Mouse (Mus musculus): ENCODE data around the gene Psmb2. TPM values are rescaled to one million over a fixed set of nuclear protein-coding genes. Genes with fewer than 3 reads are reported as not detected.

The Psmb2 gene
- total RNA-seq, 4 experiments from 2014 or later, result 84.9 to 112 (median 104) TPM

DNA sequence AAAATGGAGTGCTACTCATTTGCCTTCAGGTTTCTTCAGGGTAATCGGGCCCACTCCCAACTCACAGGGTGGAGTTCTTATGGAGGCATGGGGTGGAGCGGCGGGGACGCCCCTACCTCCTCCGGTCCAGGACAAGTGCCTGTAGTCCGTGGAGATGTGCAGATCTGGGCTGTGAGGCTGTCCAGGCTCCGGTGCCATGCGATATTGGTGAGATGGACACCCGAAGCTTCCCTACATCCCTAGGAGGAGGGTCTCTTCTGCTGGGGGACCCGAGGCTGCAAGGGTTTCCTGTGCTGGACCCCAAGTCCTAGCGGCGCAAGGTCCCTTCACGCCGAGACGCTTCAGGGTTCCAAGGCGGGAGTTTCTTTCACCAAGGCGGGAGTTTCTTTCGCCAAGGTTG is 54.7 kb downstream of the Psmb2 start:
- no peak for DNase-seq (ENCODE audit: low spot score in 2 of 2)

DNA sequence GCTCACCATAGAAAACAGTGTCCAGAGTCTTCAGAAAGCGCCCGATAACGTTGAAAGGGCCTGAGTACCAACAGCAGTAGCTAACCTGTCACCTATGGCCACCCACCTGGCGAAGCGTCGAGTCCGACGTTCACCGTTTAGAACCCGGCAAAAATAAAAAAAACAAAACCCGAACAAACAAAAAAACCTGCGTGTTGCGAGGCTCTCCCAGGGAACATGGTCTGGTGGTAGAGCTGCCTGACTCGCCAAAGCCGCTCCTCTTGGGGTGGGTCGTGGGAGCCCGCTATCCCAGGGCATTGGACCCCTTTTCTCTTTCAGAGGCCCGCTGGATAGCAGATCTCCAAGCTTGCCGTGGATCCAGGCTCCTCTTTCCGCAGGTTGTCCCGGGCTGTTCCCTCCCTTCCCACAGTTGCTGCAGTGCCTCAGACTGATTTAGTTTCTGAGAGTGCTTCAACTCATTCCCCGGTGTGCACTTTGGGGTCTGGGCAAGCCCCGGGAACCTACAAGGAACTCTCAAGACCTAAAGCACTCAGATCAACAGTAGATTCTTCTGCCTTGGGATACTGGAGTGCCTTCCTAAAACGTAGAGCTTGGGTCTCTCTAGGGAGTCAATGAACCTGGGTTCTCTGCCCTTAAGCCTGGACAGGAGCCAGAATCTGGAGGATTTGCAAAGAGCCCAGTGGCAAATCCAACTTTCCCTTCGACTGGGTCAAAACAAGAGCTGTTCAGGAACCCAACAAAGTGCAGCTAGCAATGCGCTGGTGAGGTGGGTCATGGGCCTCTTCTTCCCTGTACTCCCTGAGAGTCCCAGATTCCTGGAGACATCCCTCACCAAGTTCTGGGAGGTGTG is 55.3 kb downstream of the Psmb2 start:
- DNase-seq (ENCODE audit: low spot score in 2 of 2), result no peak

DNA sequence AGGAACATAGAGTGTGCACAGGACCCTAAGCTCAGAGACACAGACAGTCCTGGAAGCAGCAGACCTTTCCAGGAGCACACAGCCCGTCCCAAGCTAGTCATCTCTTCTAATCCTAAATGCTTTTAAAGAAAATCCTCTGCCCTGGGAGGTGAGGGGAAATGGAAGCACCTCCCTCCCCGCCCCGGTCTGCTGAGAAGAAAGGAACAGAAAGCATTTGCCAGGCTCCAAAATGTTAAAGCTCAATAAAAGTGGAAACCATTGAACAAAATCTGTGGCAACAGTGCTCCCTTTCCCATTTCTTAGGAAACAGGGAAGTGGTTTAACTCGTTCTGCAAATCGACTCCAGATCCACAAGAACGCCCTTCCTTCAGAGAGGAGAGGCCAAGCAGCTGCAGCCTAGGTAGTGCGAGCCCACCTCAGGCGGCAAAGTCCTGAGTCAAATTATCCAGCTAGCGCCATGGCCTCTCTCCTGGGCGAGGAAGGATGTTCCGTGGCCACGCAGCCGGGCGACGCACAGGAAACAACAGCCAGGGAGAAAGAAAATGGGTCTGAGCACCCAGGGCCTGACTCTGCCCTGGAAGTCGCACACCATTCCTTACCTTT is 56.7 kb downstream of the Psmb2 start:
- no peak for DNase-seq (ENCODE audit: low spot score in 2 of 2)

GRCm38 (mm10) chr4:126734700-126735381 is 57.4 kb downstream of the Psmb2 start:
- DNase-seq (ENCODE audit: low spot score in 2 of 2), result no peak

- DNase-seq (ENCODE audit: low spot score in 2 of 2), result no peak
These were observed 58.1 kb downstream of the Psmb2 start for GRCm38 (mm10) chr4:126735382-126736000.

DNA sequence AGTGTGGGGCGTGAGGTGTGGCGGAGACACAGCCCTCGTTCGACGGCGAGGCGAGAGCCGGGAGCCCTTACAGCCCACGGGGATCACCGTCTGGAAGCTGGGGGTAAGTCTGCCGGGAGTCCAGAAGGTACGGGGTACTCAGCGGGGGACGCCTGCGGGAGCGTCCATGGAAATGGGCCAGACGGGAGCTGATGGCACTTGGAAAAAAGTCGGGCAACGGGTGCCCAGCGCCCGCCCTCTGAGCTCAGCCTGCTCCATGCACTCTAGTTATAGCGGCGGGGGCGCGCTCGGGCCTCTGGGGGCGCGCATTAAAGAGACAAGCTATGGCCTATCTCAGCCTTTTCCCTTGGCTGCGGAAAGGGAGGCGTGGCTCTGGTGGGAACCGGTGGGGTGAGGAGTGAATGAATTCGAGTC is 58.6 kb downstream of the Psmb2 start, which contains the start of gene Tfap2e:
TSS of gene Tfap2e (minus strand) at position 240 of the 414 bp plus-strand sequence.
- DNase-seq (ENCODE audit: low spot score in 2 of 2), result no peak

DNA sequence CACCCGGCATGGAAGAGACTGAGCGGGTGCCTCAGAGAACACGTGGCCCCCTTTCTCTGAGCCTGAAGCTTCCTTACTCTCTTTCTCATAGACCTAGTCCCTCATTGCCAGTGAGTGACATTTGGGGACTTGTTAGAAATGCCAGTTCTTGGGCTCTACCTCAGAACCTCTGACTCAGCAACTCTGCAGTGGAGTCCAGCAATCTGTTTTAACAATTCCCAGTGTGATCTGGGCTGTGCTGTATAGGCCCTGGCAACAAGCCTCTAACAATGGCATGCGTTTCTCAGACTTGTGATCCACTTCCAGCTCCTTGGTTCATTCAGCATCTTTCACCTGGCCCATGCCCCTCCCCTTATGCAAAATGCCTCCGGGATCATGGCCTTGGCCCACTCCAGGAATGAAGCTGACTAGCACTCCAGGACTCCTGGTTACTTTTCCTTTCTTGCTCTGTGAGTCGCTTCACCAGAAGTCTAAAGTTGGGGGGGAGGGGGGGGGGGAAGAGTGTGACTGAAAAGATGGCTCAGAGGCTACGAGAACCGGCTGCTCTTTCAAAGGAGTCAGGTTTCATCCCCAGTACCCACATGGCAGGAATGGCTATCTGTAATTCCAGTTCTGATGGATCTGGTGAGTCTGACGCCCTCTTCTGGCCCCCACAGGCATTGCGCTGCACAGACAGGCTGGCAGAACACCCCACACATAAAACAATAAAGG is 62.7 kb downstream of the Psmb2 start:
- no peak for DNase-seq (ENCODE audit: low spot score in 2 of 2)

DNA sequence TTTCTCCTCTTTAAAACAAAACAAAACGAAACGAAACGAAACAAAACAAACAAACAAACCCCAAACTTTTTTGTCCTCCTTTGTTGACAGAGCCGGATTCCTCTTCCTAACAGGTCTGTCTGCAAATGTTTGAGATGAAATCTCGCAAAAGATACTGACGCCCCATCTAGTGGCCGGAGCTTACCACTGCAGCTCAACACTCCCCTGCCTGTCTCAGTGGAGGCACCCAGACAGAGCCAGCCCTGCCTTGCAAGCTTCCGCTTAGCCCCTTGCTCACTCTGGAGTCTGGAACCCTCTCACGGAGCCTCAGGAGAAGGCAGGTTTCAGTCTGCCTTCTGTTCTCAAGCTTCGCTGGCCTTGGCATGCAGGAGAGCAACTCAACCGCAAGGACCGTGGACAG is 64.0 kb downstream of the Psmb2 start:
- DNase-seq (ENCODE audit: low spot score in 2 of 2), result peak; percentile 56 to 76

DNA sequence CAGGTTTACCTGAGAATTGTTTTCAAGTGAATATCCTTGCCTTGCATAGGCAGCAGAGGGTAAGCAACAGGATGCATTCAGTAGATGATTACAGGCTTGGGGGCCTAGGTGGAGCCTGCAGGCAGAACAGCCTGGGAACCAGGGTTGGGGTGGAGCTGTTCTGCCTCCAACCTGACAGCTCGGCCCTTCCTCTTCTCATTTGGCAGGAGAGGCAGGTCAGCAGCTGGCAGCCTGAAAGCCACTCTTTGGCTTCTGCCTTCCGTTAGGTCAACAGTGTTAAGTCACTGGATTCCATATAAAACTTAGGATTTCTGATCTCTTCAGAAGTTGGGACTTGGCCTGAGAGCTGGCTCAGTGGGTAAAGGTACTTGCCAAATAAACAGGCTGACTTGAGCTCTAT is 65.5 kb downstream of the Psmb2 start:
- no peak for DNase-seq (ENCODE audit: low spot score in 2 of 2)

DNA sequence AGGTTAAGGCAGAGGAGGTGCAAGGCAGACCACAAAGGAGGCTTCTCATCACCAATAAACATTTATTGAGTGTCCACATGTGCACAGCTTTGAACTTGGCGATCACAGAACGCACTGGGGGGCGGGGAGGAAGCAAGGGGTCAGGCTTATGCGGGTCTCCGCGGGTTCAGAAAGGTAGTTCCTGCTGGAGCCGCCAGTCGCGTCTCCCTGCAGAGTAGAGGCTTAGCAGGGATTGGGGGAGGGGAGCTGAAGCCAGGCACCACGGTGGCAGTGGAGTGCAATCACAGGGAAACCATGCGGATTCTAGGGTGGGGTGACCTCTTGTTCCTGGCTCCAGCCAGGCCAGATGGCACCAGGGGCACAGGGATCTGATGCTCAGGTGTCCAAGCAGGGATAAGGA is 66.3 kb downstream of the Psmb2 start:
- DNase-seq (ENCODE audit: low spot score in 2 of 2), result no peak

GRCm38 (mm10) chr4:126744831-126745230 is 67.4 kb downstream of the Psmb2 start:
- DNase-seq (ENCODE audit: low spot score in 2 of 2), result no peak

GRCm38 (mm10) chr4:126745506-126746193 is 68.2 kb downstream of the Psmb2 start:
- peak in 1 of 2 experiments; percentile 56 for DNase-seq (ENCODE audit: low spot score in 2 of 2)

DNA sequence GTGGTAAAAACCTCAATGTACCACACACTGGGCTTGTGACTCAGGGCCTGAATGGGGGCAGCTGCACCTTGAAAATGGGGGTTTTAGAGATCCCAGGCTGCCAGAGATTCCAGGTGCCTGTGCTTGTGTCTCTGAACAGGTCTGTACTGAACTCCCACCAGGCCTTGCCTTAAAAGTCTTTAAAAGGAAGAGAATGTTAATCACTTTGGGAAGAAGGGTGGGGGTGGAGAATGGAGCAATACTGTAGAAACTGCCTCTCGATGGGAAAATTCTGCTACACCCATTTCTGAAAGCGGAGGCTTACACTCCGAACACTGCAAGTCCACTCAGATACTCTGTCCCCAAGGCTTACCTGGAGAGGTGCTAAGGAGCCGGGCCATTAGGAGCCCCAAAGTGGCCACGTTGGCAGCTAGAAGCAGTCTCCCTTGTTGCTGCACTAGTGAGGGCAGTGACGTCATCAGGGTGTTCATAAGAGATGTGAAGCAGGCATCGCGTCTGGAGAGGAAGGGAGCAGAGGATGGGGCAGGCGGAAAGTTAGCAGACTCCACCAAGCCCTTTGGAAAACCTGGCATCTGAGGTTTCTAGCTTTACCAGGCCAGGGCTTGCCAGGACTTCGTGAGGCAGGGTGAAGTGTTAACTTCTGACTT is 68.9 kb downstream of the Psmb2 start:
- DNase-seq (ENCODE audit: low spot score in 2 of 2), result no peak

DNA sequence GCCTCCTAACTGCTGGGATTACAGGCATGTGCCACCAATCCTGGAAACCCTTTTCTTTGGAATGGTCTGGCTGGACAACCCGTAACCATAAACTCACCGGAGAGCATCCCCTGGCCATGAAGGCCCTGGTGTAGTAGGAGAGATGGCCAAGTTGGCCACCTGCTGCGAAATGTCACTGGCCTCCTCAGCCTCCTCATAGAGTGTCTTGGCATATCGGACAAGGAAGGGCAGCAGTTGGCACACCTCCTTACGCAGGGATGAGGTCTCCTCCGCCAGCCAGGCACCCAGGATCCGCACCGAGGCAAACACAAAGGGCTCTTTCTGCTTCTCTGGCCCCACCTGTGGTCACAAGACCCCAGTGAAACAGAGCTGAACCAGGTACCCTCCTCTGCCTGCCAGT is 71.0 kb downstream of the Psmb2 start:
- DNase-seq (ENCODE audit: low spot score in 2 of 2), result no peak

GRCm38 (mm10) chr4:126749553-126749952 is 72.1 kb downstream of the Psmb2 start:
- peak in 1 of 2 experiments; percentile 73 for DNase-seq (ENCODE audit: low spot score in 2 of 2)

DNA sequence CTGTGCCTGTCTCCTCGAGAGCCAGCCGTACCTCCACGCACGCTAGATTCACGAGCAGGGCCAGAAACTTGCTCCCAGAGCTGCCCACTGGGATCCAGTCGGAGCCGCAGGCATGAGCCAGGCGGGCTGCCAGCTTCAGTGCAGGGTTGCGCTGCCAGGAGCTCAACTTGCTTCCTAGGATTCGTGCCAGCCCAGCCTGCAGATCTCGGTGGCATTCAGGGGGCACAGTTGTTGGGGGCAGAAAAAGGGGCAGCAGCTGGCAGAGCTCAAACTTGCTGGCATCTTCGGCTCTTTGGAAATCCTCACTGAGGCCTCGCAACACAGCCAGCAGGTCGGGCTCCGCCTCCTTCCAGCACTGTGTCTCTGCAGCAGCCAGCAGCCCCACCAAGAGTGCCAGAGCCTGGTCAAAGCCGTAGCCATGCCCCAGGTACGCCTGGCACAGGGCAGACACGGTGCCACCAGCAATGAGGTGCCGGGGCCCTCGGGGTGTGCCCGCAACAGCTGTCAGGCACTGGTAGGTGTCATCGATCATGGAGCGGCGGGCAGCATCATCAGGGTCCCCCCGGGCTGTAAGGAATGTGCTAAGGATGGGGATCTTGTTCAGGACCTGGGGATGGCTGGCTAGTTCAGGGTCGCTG is 72.7 kb downstream of the Psmb2 start:
- DNase-seq (ENCODE audit: low spot score in 2 of 2), result peak in 1 of 2 experiments; percentile 74

DNA sequence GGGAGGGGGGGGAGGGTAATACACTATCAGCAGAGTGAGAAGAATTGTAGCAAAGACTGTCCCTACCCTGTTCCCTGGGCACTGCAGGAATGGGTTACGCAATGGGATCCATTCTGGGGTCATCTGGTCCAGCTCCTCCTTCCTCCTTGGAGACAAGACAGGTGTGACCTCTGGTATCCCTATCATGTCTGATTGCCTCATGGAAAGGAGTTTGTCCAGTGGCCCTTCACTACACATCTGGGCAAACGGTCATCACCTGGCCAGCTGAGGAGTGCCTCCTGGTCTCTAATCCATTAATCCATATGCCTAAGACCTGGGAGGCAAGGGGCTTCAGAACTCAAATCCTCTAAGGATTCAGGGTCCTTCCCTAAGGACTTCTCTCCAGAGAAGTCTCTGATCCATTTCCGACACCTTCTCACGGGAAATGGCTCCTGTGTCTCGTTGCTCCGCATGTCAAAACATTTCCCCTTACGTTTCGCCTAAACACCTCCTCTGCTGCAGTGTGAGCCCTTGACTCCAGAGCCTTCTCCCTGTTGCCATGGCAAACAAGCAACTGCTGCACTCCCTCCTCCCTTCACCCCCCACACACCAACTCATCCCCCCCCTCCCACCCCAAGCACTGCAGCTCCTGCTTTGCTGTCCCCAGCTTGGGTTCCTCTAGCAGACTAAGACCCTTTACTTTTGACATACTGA is 73.6 kb downstream of the Psmb2 start:
- peak in 1 of 2 experiments; percentile 38 for DNase-seq (ENCODE audit: low spot score in 2 of 2)

- DNase-seq (ENCODE audit: low spot score in 2 of 2), result peak in 1 of 2 experiments; percentile 48
These were observed 74.2 kb downstream of the Psmb2 start for GRCm38 (mm10) chr4:126751556-126752023.

Measured in left cerebral cortex, adult 8-10 months (tissue).